Mouse (Mus musculus) heart, embryonic 10.5 days (tissue): ENCODE measurements at regions not wholly inside any gene's neighbourhood (a gene's known extent, or its start where the extent isn't known, plus 50 kb on each side); places are given as distances from the start of the nearest gene placed in this dataset.

ENCODE experiments used
- DNase-seq: peaks from one replicate; pipeline ENCODE4 v3.0.0-alpha.2; 2017; ENCODE audit warnings: low spot score
- H3K27ac ChIP-seq: fragments of 300-500 bp; sonication (generic); 2 replicates; pipeline ENCODE4 v1.5.1; 2016; ENCODE audit warnings: mild to moderate bottlenecking
- H3K27me3 ChIP-seq: fragments of 300-500 bp; sonication (generic); 2 replicates; pipeline ENCODE4 v1.6.1; 2016; ENCODE audit warnings: mild to moderate bottlenecking; ENCODE audit not compliant: poor library complexity, insufficient read depth, severe bottlenecking
- H3K36me3 ChIP-seq: fragments of 300-500 bp; sonication (generic); 2 replicates; pipeline ENCODE4 v1.6.1; 2016; ENCODE audit warnings: mild to moderate bottlenecking, moderate library complexity
- H3K4me1 ChIP-seq: fragments of 300-500 bp; sonication (generic); 2 replicates; pipeline ENCODE4 v1.6.1; 2016; ENCODE audit warnings: mild to moderate bottlenecking
- H3K4me3 ChIP-seq: fragments of 300-500 bp; sonication (generic); 2 replicates; pipeline ENCODE4 v1.5.1; 2016; ENCODE audit warnings: mild to moderate bottlenecking, moderate library complexity
- H3K9me3 ChIP-seq: fragments of 300-500 bp; sonication (generic); 2 replicates; pipeline ENCODE4 v1.6.1; 2016; ENCODE audit warnings: mild to moderate bottlenecking, moderate library complexity
- WGBS: fragments of 180-500 bp; shearing (Covaris S2); methylation state at CpG from one replicate; pipeline ENCODE4 v1.1.7; 2016; 5-methylcytosine and 5-hydroxymethylcytosine counted together

DNA sequence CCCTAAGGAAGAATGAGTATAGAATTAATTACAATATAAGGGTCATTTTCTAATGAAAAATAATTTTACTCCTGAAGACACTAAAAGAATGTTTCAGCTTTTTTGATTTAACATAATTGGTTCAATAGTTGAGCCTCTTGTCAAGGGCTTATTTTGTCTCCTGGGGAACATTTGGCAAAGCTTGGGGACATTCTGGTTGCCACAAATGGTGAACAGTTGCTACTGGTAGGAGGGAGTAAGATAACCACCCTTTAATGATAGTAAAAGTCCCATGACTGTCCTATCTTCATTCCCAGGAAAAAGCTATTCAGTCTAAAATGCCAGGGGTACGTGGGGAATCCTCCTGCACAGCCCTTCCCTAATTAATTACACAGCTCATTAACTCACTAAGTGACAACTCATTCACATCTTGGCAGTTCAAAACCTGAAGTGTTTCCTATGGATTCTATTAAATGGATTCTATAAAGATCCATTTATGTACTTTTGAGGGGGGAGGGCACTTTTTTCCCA is 217.3 kb upstream of the Sox9 start:
- WGBS: 30% methylated on average over 1 of the region's 1 CpGs
- DNase-seq: no peak
- no peaks in the 10 kb centered on the region for H3K36me3 ChIP-seq
- H3K27ac ChIP-seq: no peak overlapping the region
- 0 out of 2 replicates have a peak, but pooled peaks cover 5% of the 10 kb centered on the region for H3K27me3 ChIP-seq
- H3K4me3 ChIP-seq: no peak overlapping the region
- no peaks in the 10 kb centered on the region for H3K4me1 ChIP-seq
- H3K9me3 ChIP-seq: no peaks in the 10 kb centered on the region

DNA sequence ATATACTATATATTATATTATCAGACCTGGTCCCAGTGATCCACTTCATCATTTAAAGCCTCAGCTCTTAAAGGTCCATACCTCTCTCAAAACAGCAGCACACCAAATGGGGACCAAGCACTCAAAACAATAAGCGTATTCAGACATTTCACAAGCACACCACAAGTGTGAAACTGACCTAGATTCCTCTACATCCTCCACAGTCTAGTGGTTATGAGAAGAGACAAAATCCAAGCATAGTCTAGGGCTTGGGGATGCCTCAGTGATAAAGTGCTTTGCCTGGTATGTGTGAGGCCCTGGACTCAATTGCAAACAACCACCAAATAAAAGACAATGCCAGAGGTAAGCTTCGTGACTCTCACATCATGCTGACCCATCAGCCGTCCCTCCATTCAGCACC is 216.0 kb upstream of the Sox9 start:
- WGBS: 82% methylated on average over 3 of the region's 3 CpGs
- no peaks in the 10 kb centered on the region for H3K9me3 ChIP-seq
- no peak overlapping the region for H3K4me3 ChIP-seq
- DNase-seq: no peak
- H3K36me3 ChIP-seq: no peaks in the 10 kb centered on the region
- 0 out of 2 replicates have a peak, but pooled peaks cover 5% of the 10 kb centered on the region for H3K27me3 ChIP-seq
- H3K27ac ChIP-seq: no peak overlapping the region
- no peaks in the 10 kb centered on the region for H3K4me1 ChIP-seq

DNA sequence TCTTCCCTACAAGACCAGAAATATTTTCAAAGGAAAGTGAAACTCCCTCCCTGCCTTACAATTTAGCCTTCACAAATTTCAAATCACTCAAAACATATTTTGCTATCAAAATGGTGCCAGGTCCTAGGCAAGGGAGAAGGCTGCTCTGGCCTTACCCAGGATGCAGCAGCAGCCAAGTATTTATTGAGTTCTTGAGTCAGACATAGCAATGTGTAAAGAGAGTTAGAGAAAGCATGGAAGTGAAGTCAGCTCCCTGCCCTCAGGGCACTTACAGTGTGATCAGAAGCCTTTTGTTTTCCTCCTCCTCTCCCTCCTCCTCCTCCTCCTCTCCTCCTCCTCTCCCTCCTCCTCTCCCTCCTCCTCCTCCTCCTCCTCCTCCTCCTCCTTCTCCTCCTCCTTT is 194.6 kb upstream of the Sox9 start:
- Histone ChIP-seq H3K27ac (no peak overlapping the region), H3K9me3 (0 out of 2 replicates have a peak, but pooled peaks cover 3% of the 10 kb centered on the region), H3K4me1 (no peaks in the 10 kb centered on the region), H3K36me3 (no peaks in the 10 kb centered on the region), H3K4me3 (no peak overlapping the region), H3K27me3 (no peaks in the 10 kb centered on the region)
- no peak for DNase-seq

DNA sequence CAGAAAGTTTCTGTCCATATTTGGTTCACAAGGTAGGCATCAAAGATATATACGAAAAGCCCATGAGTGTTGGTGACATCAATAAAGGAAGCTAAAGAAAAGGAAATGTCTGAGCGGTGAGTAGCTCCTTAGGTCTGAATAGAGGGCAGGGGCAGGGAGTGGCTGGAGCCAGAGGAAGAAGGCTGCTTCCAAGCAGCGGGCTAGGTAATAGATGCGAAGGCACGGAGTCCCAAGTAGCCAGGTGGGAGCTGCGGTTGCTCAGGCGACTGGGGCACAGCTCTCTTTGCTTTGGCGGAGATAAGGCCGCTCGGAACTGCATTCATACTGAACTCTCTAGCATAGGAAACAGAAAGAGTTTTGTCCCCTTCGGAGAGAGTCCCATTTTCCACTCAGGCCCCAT is 193.9 kb upstream of the Sox9 start:
- no peak overlapping the region for H3K27ac ChIP-seq
- H3K4me3 ChIP-seq: no peak overlapping the region
- 0 out of 2 replicates have a peak, but pooled peaks cover 3% of the 10 kb centered on the region for H3K9me3 ChIP-seq
- H3K4me1 ChIP-seq: no peaks in the 10 kb centered on the region
- H3K27me3 ChIP-seq: no peaks in the 10 kb centered on the region
- H3K36me3 ChIP-seq: no peaks in the 10 kb centered on the region
- 64% methylated on average over 11 of the region's 11 CpGs for WGBS
- no peak for DNase-seq

DNA sequence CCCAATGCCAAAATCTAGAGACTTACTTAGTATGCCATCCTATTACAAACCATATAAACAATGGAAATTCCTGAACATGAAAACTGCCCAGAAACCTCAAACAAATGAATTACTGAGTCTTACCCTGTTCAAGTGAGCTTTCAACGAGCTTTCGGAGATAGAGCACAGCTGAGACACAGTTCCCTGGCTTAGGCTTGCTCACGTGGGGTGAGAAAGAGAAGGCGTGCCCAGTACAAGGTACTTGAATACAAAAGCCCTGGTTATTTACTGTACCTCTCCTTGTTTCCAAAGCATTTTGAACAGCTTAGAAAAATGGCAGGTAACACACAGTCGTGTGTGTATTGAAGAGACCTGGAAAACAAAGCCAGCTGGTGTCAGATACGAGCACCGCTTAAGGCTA is 191.8 kb upstream of the Sox9 start:
- H3K4me3 ChIP-seq: no peak overlapping the region
- no peaks in the 10 kb centered on the region for H3K27me3 ChIP-seq
- 0 out of 2 replicates have a peak, but pooled peaks cover 3% of the 10 kb centered on the region for H3K9me3 ChIP-seq
- 85% methylated on average over 7 of the region's 7 CpGs for WGBS
- DNase-seq: no peak
- H3K4me1 ChIP-seq: no peaks in the 10 kb centered on the region
- H3K27ac ChIP-seq: no peak overlapping the region
- H3K36me3 ChIP-seq: no peaks in the 10 kb centered on the region

DNA sequence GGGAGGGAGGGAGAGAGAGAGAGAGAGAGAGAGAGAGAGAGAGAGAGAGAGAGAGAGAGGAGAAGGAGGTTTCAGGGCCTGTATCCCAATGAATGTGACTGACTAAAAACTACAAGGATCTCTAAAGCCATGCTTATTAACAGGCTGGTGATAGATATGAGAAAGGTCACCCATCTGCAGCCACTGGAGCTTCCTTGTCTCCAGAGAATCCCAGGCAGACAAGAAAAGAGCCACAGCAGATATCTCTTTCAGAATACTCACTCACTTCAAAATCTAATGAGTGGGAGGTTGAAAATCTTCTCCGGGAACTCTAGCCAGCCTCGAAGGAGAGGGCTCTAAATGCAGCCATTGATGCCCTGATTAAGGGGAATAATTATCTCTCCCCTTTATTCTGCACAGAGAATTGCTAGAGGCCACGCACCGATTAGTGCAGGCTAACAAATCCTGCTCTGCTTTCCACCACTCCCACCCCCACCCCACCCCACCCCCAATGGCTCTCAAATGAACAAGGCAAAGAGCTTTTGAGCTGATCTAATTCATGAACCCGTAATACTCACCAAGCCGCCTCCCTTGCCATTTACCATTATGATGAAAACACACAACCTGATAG is 189.5 kb upstream of the Sox9 start:
- Histone ChIP-seq H3K27me3 (no peaks in the 10 kb centered on the region), H3K4me3 (no peak overlapping the region), H3K36me3 (no peaks in the 10 kb centered on the region), H3K9me3 (0 out of 2 replicates have a peak, but pooled peaks cover 3% of the 10 kb centered on the region), H3K4me1 (no peaks in the 10 kb centered on the region), H3K27ac (no peak overlapping the region)
- WGBS: 66% methylated on average over 6 of the region's 6 CpGs
- no peak for DNase-seq

DNA sequence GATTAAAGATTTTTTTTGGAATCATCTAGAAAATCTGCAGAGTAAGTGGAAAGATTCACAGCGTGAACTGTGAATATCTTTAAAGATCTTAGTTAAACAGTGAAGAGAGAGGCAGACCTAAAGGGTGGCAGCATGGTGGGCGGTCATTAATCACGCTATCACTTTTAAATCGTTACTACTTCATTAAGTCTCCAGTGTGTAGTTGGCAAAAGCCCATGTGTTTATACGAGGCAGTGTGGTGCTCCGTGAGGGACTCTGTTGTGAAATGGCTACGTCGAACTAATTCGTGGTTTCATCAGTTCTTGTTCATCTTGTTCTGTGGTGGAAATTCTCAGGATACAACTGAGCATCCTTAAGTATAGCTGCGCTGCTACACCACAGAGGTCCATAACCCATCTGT is 188.2 kb upstream of the Sox9 start:
- 0 out of 2 replicates have a peak, but pooled peaks cover 3% of the 10 kb centered on the region for H3K9me3 ChIP-seq
- H3K4me3 ChIP-seq: no peak overlapping the region
- H3K27me3 ChIP-seq: no peaks in the 10 kb centered on the region
- H3K27ac ChIP-seq: no peak overlapping the region
- H3K36me3 ChIP-seq: no peaks in the 10 kb centered on the region
- no peaks in the 10 kb centered on the region for H3K4me1 ChIP-seq
- DNase-seq: no peak
- 78% methylated on average over 10 of the region's 10 CpGs for WGBS

DNA sequence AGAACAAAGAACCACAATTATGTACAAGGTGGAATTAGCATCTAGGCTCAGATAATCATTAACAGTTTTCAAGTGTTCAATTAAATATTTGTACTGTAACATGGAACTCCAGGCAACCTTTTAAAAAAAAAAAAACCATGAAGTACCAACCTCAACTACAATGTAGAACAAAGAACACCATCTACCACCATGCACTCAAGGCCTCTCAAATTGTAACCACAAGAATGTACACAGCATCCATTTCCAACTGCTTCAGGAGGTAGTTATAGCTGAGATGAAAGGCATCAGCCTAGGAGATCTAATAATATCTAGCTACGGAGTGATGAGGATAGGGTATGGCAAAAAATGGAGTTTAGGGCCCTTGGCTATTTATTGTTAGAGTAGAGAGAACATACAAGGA is 174.7 kb upstream of the Sox9 start:
- no peaks in the 10 kb centered on the region for H3K9me3 ChIP-seq
- no peak overlapping the region for H3K4me3 ChIP-seq
- no peaks in the 10 kb centered on the region for H3K4me1 ChIP-seq
- no peaks in the 10 kb centered on the region for H3K36me3 ChIP-seq
- H3K27ac ChIP-seq: no peak overlapping the region
- H3K27me3 ChIP-seq: no peaks in the 10 kb centered on the region
- no peak for DNase-seq
- 82% methylated on average over 1 of the region's 1 CpGs for WGBS

DNA sequence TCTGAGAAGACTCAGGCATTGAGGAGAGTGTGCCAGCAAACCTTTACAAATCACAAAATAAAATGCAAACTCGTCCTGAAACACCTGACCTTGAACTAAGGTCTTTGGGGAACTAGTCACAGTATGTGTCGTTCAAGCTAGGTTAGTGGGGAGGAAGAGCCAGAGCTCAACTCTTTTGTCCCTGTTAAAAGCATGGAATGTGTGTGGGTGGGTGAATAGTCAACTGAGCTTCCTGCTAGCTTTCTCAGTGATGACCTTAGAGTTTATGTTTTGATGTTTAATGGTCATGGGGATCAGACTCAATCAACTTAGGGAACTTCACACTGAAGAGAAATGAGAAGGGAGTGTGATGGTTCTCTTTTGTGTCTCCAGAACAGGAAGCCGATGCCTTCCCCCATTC is 172.7 kb upstream of the Sox9 start:
- no peaks in the 10 kb centered on the region for H3K27me3 ChIP-seq
- H3K9me3 ChIP-seq: no peaks in the 10 kb centered on the region
- no peak overlapping the region for H3K4me3 ChIP-seq
- no peak for DNase-seq
- WGBS: 76% methylated on average over 3 of the region's 3 CpGs
- H3K27ac ChIP-seq: no peak overlapping the region
- no peaks in the 10 kb centered on the region for H3K36me3 ChIP-seq
- no peaks in the 10 kb centered on the region for H3K4me1 ChIP-seq

DNA sequence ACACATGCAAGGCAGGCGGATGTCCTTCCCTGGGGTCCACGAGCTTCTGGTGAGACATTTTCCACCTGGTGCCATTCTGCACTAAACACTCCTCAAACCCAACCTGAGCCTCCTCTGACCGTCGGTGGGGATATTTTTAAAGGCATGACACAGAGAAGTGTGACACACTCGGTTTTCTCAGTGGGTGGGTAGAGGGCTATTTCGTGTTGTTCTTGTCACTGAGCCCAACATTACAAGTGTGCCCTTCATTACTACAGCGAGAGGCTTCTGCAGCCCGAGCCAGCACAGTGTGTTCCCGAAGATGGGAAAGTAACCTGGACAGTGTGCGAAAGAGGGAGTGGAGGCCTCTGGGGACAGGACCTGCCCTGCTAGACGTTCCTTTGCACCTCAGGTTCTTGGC is 171.0 kb upstream of the Sox9 start:
- Histone ChIP-seq H3K27me3 (no peaks in the 10 kb centered on the region), H3K4me1 (no peaks in the 10 kb centered on the region), H3K27ac (no peak overlapping the region), H3K36me3 (no peaks in the 10 kb centered on the region), H3K4me3 (no peak overlapping the region), H3K9me3 (no peaks in the 10 kb centered on the region)
- 77% methylated on average over 11 of the region's 11 CpGs for WGBS
- DNase-seq: no peak

DNA sequence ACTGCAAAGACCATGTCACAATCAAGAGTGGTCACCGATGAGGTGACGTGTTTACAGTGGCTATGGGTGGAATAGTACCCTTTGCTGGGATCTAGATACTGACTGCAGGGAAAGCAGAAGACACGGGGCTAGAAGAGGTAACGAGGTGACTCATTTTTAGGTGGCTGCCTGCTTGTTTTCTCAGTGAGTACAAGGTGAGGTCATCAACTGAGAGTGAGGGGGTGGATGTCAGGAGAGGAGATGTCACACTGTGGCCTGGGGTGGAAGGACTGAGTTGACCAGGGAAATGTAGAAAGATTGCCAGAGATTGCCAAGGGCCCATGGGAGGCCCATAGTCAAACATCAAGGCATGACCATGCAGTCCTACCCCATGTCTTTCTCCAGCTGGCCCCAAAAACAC is 166.4 kb upstream of the Sox9 start:
- Histone ChIP-seq H3K27ac (no peak overlapping the region), H3K4me3 (no peak overlapping the region), H3K36me3 (no peaks in the 10 kb centered on the region), H3K4me1 (peaks cover 5% of the 10 kb centered on the region), H3K27me3 (no peaks in the 10 kb centered on the region), H3K9me3 (no peaks in the 10 kb centered on the region)
- no peak for DNase-seq
- WGBS: 80% methylated on average over 4 of the region's 4 CpGs

DNA sequence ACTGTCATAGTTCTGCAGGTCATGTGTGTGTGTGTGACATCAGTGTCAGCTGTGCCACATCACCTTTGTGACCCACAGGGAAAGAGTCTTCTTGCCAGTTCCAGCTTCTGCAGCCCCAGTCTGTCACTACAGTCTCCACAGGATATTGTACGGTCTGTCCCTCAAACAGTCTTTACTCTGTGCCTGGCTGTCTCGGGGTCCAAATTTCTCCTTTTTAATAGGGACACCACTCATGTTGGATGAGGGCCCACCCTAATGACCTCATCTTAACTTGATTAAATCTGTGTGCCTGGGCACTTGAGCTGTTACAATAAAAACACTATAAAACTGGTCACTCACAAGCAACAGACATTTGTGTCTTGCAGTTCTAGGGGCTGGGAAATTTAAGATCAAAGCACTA is 165.1 kb upstream of the Sox9 start:
- Histone ChIP-seq H3K4me3 (no peak overlapping the region), H3K36me3 (no peaks in the 10 kb centered on the region), H3K4me1 (peaks cover 18% of the 10 kb centered on the region), H3K27me3 (no peaks in the 10 kb centered on the region), H3K9me3 (no peaks in the 10 kb centered on the region), H3K27ac (no peak overlapping the region)
- DNase-seq: no peak
- 87% methylated on average over 2 of the region's 2 CpGs for WGBS

DNA sequence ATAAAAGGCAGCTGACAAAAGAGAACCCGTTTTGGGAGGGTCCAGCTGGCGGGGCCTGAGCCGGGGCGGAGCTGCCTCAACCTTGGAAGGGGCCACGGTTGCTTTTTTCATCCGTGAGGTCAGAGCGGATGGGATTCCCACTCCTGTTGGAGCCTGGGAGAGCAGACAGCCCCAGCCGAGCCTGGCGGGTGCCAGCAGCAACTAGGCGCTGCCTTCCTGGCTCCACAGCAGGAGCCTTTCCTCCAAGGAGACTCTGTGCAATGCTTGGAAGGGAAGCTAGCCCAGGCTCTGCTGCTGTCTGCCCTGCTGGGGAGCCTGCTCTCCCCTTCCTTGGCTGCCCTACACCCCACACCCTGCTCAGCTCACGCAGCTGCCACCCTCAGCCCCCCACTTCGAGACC is 161.1 kb upstream of the Sox9 start:
- peaks cover 19% of the 10 kb centered on the region for H3K4me1 ChIP-seq
- 20% methylated on average over 12 of the region's 12 CpGs for WGBS
- DNase-seq: no peak
- no peaks in the 10 kb centered on the region; the same call in 1 of the 2 replicates for H3K27me3 ChIP-seq
- no peaks in the 10 kb centered on the region for H3K9me3 ChIP-seq
- H3K36me3 ChIP-seq: no peaks in the 10 kb centered on the region
- peak overlapping the region; percentile 73 for H3K27ac ChIP-seq
- H3K4me3 ChIP-seq: peak overlapping the region; percentile 40
